Mouse (Mus musculus) C2C12 (cell line): ENCODE measurements around the gene Vipr1.

Experiments
- CTCF ChIP-seq: IDR thresholded peaks from one replicate; pipeline ENCODE4 v1.5.1; 2011; ENCODE audit not compliant: control insufficient read depth, insufficient read depth, insufficient read length
- MYOG ChIP-seq: IDR thresholded peaks from one replicate; pipeline ENCODE4 v1.6.1; 2011; ENCODE audit not compliant: control insufficient read depth, insufficient read length; ENCODE audit errors: extremely low read depth
- USF1 ChIP-seq: IDR thresholded peaks from one replicate; pipeline ENCODE4 v1.6.1; 2011; ENCODE audit warnings: low read depth, mild to moderate bottlenecking, control low read depth, moderate library complexity

- no peak for TF ChIP-seq CTCF
- TF ChIP-seq MYOG: no peak
- no peak for TF ChIP-seq USF1
Measured at GRCm38 (mm10) chr9:121718792-121719318, 76.3 kb downstream of the Vipr1 start, which contains the start of gene Nktr.
